Mouse (Mus musculus): ENCODE data around the gene Eps8l2.

DNA sequence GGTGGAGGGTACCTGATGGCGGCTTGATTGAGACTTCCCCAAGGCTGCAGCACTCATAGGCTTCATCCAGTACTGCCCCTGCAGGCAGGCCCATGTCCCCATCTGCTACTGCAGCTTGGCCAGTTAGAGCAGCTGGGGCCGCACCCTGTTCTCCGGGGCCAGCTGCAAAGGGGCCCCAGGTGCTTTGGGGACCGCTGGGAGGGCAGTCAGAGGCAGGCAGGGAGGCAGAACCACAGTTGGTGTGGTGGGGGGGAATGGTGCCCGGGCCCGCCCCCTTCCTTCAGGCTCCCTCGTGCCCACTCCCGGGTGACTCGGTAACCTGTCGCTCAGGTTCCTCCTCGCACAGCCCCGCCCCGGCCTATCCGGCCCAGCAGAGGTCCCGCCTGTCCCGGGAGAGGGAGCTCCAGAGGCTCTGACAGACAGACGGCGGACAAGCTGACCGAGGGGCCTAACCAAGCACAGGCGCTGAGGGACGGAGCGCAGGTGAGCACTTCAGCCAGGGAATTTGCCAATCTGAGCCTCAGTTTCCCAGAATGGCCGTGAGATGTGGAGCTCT is at the start of gene Eps8l2:
- TF ChIP-seq CTCF (IDR thresholded peaks at IDR 0.05; ENCODE audit: low read depth) (no peak), EP300 (IDR thresholded peaks at IDR 0.05; ENCODE audit: low read depth) (no peak)
